Mouse (Mus musculus) MEL (cell line): Measurements from ENCODE around the gene Nhlrc4.

Experiments
- CTCF ChIP-seq, 3 experiments: IDR thresholded peaks in 2 of 3; conservative IDR thresholded peaks in 1 of 3; 2 replicates each; pipeline ENCODE4 v1.5.1; 2011 to 2012; ENCODE audit warnings: low read length in 3 of 3, low read depth in 2 of 3, mild to moderate bottlenecking in 2 of 3, improper control_type of control experiment in 1 of 3, inconsistent platforms in 1 of 3, mixed read lengths in 1 of 3, moderate library complexity in 1 of 3; ENCODE audit not compliant: control insufficient read depth in 1 of 3, insufficient read depth in 1 of 3, poor library complexity in 1 of 3, severe bottlenecking in 1 of 3
- UBTF ChIP-seq: IDR thresholded peaks from 2 replicates; pipeline ENCODE4 v1.6.1; 2012; ENCODE audit warnings: low read depth, mild to moderate bottlenecking, inconsistent platforms, low read length, improper control_type of control experiment, moderate library complexity, borderline replicate concordance; ENCODE audit not compliant: insufficient read depth

GRCm38 (mm10) chr17:25944366-25945163 is at the start of gene Nhlrc4, which contains the start of gene Pigq:
- TF ChIP-seq UBTF (no peak), CTCF (IDR thresholded peaks at IDR 0.05 in 2 of 3, conservative IDR thresholded peaks at IDR 0.05 in 1 of 3; ENCODE audit: control insufficient read depth in 1 of 3, insufficient read depth in 1 of 3, low read depth in 2 of 3, low read length in 3 of 3, poor library complexity in 1 of 3, severe bottlenecking in 1 of 3) (no peak)
